Mouse (Mus musculus) liver, adult 2 months (tissue): Measurements from ENCODE around the gene Gm20388. TPM values are rescaled to one million over a fixed set of nuclear protein-coding genes. Genes with fewer than 3 reads are reported as not detected.

Source experiments
- DNase-seq: peaks from one replicate; pipeline ENCODE4 v3.0.0-alpha.2; 2011; ENCODE audit warnings: low read depth, low spot score; ENCODE audit errors: extremely low read depth
- H3K27ac ChIP-seq: fragments of 200-500 bp; replicated peaks from 2 replicates; pipeline ENCODE4 v1.5.1; 2012; ENCODE audit warnings: low read depth, mild to moderate bottlenecking, control low read depth, inconsistent platforms, low read length; ENCODE audit not compliant: insufficient read depth
- H3K27me3 ChIP-seq: fragments of 200-500 bp; 2 replicates; pipeline ENCODE4 v1.6.1; 2012; ENCODE audit warnings: mild to moderate bottlenecking, moderate library complexity, low read length, inconsistent platforms; ENCODE audit not compliant: control insufficient read depth, insufficient read depth
- H3K36me3 ChIP-seq: fragments of 200-500 bp; 2 replicates; pipeline ENCODE4 v1.6.1; 2012; ENCODE audit warnings: low read length, inconsistent platforms; ENCODE audit not compliant: control insufficient read depth, insufficient read depth
- H3K4me1 ChIP-seq: fragments of 200-500 bp; 2 replicates; pipeline ENCODE4 v1.6.1; 2011; ENCODE audit warnings: low read length; ENCODE audit not compliant: control insufficient read depth, insufficient read depth
- H3K4me3 ChIP-seq: fragments of 200-500 bp; 2 replicates; pipeline ENCODE4 v1.5.1; 2011; ENCODE audit warnings: low read depth, mild to moderate bottlenecking, control low read depth, low read length, moderate library complexity; ENCODE audit not compliant: insufficient read depth
- H3K79me2 ChIP-seq: fragments of 200-500 bp; 2 replicates; pipeline ENCODE4 v1.6.1; 2012; ENCODE audit warnings: inconsistent platforms, mild to moderate bottlenecking, low read length, moderate library complexity; ENCODE audit not compliant: control insufficient read depth, insufficient read depth
- H3K9ac ChIP-seq: fragments of 200-500 bp; 2 replicates; pipeline ENCODE4 v1.6.1; 2012; ENCODE audit warnings: low read depth, mild to moderate bottlenecking, control low read depth, inconsistent platforms, low read length
- CTCF ChIP-seq: fragments of 200-500 bp; IDR thresholded peaks from 2 replicates; pipeline ENCODE4 v1.5.1; 2011; ENCODE audit warnings: low read depth, low read length, control low read depth
- POLR2A ChIP-seq: fragments of 200-500 bp; IDR thresholded peaks from 2 replicates; pipeline ENCODE4 v1.6.1; 2011; ENCODE audit warnings: low read length, control low read depth; ENCODE audit not compliant: insufficient read depth; ENCODE audit errors: extremely low read depth
- WGBS: fragments of 180-500 bp; shearing (Covaris S2); methylation state at CpG from one replicate; pipeline ENCODE4 v1.1.7; 2018; 5-methylcytosine and 5-hydroxymethylcytosine counted together
- polyA plus RNA-seq: library from polyadenylated mRNA; depleted of rRNA; stranded (reverse); fragments of >200 nt; gene quantifications from 2 replicates; pipeline ENCODE4 v1.2.3, GENCODE M21; 2012
- total RNA-seq: library from RNA; depleted of rRNA; stranded (reverse); fragments of >200 nt; gene quantifications from 2 replicates; pipeline ENCODE4 v1.2.3, GENCODE M21; 2014

Gm20388 gene
- total and polyA plus RNA-seq, 2 experiments, result 6.4 to 19.9 TPM

- H3K27me3 ChIP-seq, result no peaks in the 10 kb centered on the region
- WGBS, result 91% methylated on average over 5 of the region's 5 CpGs
- H3K4me1 ChIP-seq, result no peaks in the 10 kb centered on the region
- no peak for DNase-seq
- H3K9ac ChIP-seq, result no peak overlapping the region
- no peak for TF ChIP-seq CTCF
- no peak for TF ChIP-seq POLR2A
- no peak overlapping the region for H3K4me3 ChIP-seq
- H3K79me2 ChIP-seq, result no peaks in the 10 kb centered on the region
- no peaks in the 10 kb centered on the region for H3K36me3 ChIP-seq
- H3K27ac ChIP-seq, result no peak overlapping the region
Measured at GRCm38 (mm10) chr8:124373753-124374152, 4463.1 kb downstream of the Gm20388 start.

- Histone ChIP-seq H3K4me1 (no peaks in the 10 kb centered on the region), H3K79me2 (no peaks in the 10 kb centered on the region), H3K4me3 (no peak overlapping the region), H3K27me3 (no peaks in the 10 kb centered on the region), H3K9ac (no peak overlapping the region), H3K36me3 (no peaks in the 10 kb centered on the region), H3K27ac (no peak overlapping the region)
- DNase-seq, result no peak
- TF ChIP-seq CTCF, result no peak
- TF ChIP-seq POLR2A, result no peak
- 52% methylated on average over 6 of the region's 6 CpGs for WGBS
Measured at GRCm38 (mm10) chr8:124375168-124375567, 4464.5 kb downstream of the Gm20388 start.

GRCm38 (mm10) chr8:124375727-124376126 is 4465.1 kb downstream of the Gm20388 start:
- H3K4me3 ChIP-seq, result no peak overlapping the region
- DNase-seq, result no peak
- H3K36me3 ChIP-seq, result no peaks in the 10 kb centered on the region
- WGBS, result 90% methylated on average over 9 of the region's 9 CpGs
- no peak for TF ChIP-seq CTCF
- no peak for TF ChIP-seq POLR2A
- no peak overlapping the region for H3K27ac ChIP-seq
- no peaks in the 10 kb centered on the region for H3K4me1 ChIP-seq
- H3K79me2 ChIP-seq, result no peaks in the 10 kb centered on the region
- H3K9ac ChIP-seq, result no peak overlapping the region
- no peaks in the 10 kb centered on the region for H3K27me3 ChIP-seq

- Histone ChIP-seq H3K4me1 (no peaks in the 10 kb centered on the region), H3K79me2 (no peaks in the 10 kb centered on the region), H3K4me3 (no peak overlapping the region), H3K9ac (no peak overlapping the region), H3K27me3 (no peaks in the 10 kb centered on the region), H3K36me3 (no peaks in the 10 kb centered on the region), H3K27ac (no peak overlapping the region)
- WGBS, result 92% methylated on average over 12 of the region's 12 CpGs
- no peak for DNase-seq
- TF ChIP-seq CTCF (no peak), POLR2A (no peak)
Measured at GRCm38 (mm10) chr8:124376406-124376805, 4465.8 kb downstream of the Gm20388 start.

- DNase-seq, result no peak
- no peak overlapping the region for H3K4me3 ChIP-seq
- H3K9ac ChIP-seq, result no peak overlapping the region
- TF ChIP-seq POLR2A (no peak), CTCF (no peak)
- H3K79me2 ChIP-seq, result no peaks in the 10 kb centered on the region
- H3K27me3 ChIP-seq, result no peaks in the 10 kb centered on the region
- no peaks in the 10 kb centered on the region for H3K4me1 ChIP-seq
- H3K27ac ChIP-seq, result no peak overlapping the region
- H3K36me3 ChIP-seq, result no peaks in the 10 kb centered on the region
- WGBS, result 62% methylated on average over 6 of the region's 6 CpGs
Measured at GRCm38 (mm10) chr8:124379289-124379688, 4468.6 kb downstream of the Gm20388 start.

GRCm38 (mm10) chr8:124382235-124382634 is 4471.6 kb downstream of the Gm20388 start:
- H3K4me1 ChIP-seq, result no peaks in the 10 kb centered on the region
- no peak for DNase-seq
- TF ChIP-seq POLR2A (no peak), CTCF (no peak)
- no peaks in the 10 kb centered on the region for H3K79me2 ChIP-seq
- no peak overlapping the region for H3K4me3 ChIP-seq
- no peaks in the 10 kb centered on the region for H3K36me3 ChIP-seq
- 66% methylated on average over 10 of the region's 10 CpGs for WGBS
- H3K9ac ChIP-seq, result no peak overlapping the region
- H3K27ac ChIP-seq, result no peak overlapping the region
- no peaks in the 10 kb centered on the region for H3K27me3 ChIP-seq

GRCm38 (mm10) chr8:124384336-124384735 is 4473.7 kb downstream of the Gm20388 start:
- H3K79me2 ChIP-seq, result no peaks in the 10 kb centered on the region
- no peak overlapping the region for H3K4me3 ChIP-seq
- no peak for DNase-seq
- no peak overlapping the region for H3K9ac ChIP-seq
- H3K27ac ChIP-seq, result no peak overlapping the region
- TF ChIP-seq CTCF, result no peak
- TF ChIP-seq POLR2A, result no peak
- WGBS, result 91% methylated on average over 19 of the region's 19 CpGs
- H3K4me1 ChIP-seq, result no peaks in the 10 kb centered on the region
- H3K36me3 ChIP-seq, result no peaks in the 10 kb centered on the region
- H3K27me3 ChIP-seq, result no peaks in the 10 kb centered on the region
